ENCODE assay signal across 8 mouse cellular contexts in genomic region chr4:62780409-62780808, GRCm38 (mm10).
DNase-seq lines count a peak whose midpoint lies in the region; ATAC-seq and TF ChIP-seq lines count a peak whose summit lies in the region.

No protein-coding gene starts in this region.

- H3K4me3 ChIP-seq in hindbrain, embryonic 12.5 days = peak overlapping the region; percentile 36
- peak overlapping the region; percentile 31 for H3K4me3 ChIP-seq in lung, postnatal 0 days (ENCODE audit: low read depth, low read length)

- peak overlapping the region; percentile 45; the same call in 1 of the 2 replicates for H3K27ac ChIP-seq in hindbrain, embryonic 12.5 days
- no peak overlapping the region for H3K27ac ChIP-seq in lung, postnatal 0 days (ENCODE audit: low read length)

- peak overlapping the region; percentile 62 for H3K4me2 ChIP-seq in hindbrain, embryonic 12.5 days (replicated peaks)
- H3K4me2 ChIP-seq in lung, postnatal 0 days (replicated peaks; ENCODE audit: low read depth, low read length) = peak overlapping the region; percentile 63

- H3K4me1 ChIP-seq in hindbrain, embryonic 12.5 days = peaks cover 8% of the 10 kb centered on the region
- no peaks in the 10 kb centered on the region for H3K4me1 ChIP-seq in lung, postnatal 0 days (ENCODE audit: insufficient read depth, low read depth, low read length)

- H3K9me3 ChIP-seq in hindbrain, embryonic 12.5 days (replicated peaks) = no peaks in the 10 kb centered on the region
- no peaks in the 10 kb centered on the region for H3K9me3 ChIP-seq in lung, postnatal 0 days (ENCODE audit: low read length)

- peak; percentile 73 for DNase-seq in Muller cell, postnatal 12 days (ENCODE audit: inconsistent ontology term)
- peak; percentile 86 for DNase-seq in cerebellum, adult 8-10 months
- DNase-seq in frontal cortex, postnatal 10 days (ENCODE audit: low spot score in 2 of 2) = peak; percentile 67 to 88
- DNase-seq in layer of hippocampus, postnatal 10 days (ENCODE audit: low spot score in 2 of 2) = peak; percentile 94 to 95
- DNase-seq in lung, postnatal 0 days (ENCODE audit: low spot score) = peak; percentile 87
- DNase-seq in ovary, postnatal 14 days (ENCODE audit: low spot score) = peak; percentile 84
- peak; percentile 84 to 95 for DNase-seq in thymus, postnatal 10 days (ENCODE audit: low spot score in 2 of 2)

- peak; percentile 91 for TF ChIP-seq CTCF in lung, postnatal 0 days (IDR thresholded peaks at IDR 0.05)

- TF ChIP-seq EP300 in lung, postnatal 0 days (IDR thresholded peaks at IDR 0.05) = no peak

- no peaks in the 10 kb centered on the region for H3K36me3 ChIP-seq in hindbrain, embryonic 12.5 days
- H3K36me3 ChIP-seq in lung, postnatal 0 days (ENCODE audit: insufficient read depth, low read length) = no peaks in the 10 kb centered on the region

- 2% methylated on average over 15 of the region's 15 CpGs for WGBS in hindbrain, embryonic 12.5 days
- 1% methylated on average over 15 of the region's 15 CpGs for WGBS in lung, postnatal 0 days

- peak overlapping the region; percentile 49 for H3K9ac ChIP-seq in hindbrain, embryonic 12.5 days
- H3K9ac ChIP-seq in lung, postnatal 0 days (replicated peaks; ENCODE audit: low read depth) = no peak overlapping the region

- ATAC-seq in hindbrain, embryonic 12.5 days (ENCODE audit: low FRiP score) = peak; percentile 87
- ATAC-seq in lung, postnatal 0 days = peak; percentile 76

- H3K27me3 ChIP-seq in hindbrain, embryonic 12.5 days = peaks cover 17% of the 10 kb centered on the region
- no peaks in the 10 kb centered on the region for H3K27me3 ChIP-seq in lung, postnatal 0 days (replicated peaks; ENCODE audit: insufficient read depth, low read length)
